Mouse (Mus musculus): Measurements from ENCODE around the gene Cald1. TPM values are rescaled to one million over a fixed set of nuclear protein-coding genes. Genes with fewer than 3 reads are reported as not detected.

Gene Cald1
- polyA plus RNA-seq, 1 experiment from 2014 or later: 297 TPM

DNA sequence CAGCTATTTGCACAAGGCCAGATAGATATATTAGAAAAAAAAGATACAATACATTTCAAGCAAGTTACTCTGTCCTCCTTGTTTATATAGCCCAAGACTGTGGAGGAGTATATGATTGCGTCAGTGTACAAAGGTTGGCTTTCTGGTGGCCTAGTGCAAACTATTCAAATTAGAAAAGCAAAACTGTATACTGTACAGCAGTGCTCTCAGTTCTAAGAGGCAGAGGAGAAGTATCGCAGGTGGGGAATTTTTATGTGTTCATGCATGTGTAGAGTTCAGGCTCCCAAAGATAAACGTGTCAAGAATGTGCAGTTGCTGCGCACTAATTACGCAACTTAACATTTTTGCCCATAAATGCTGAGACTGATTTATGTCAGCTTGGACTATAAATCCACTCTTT is 31.0 kb upstream of the Cald1 start:
- no peak overlapping the region for H3K4me3 ChIP-seq (ENCODE audit: low read depth, low read length)
- no peak overlapping the region for H3K4me2 ChIP-seq
- ATAC-seq (ENCODE audit: insufficient read depth): no peak
- no peaks in the 10 kb centered on the region for H3K36me3 ChIP-seq (ENCODE audit: insufficient read depth)
- DNase-seq: peak; percentile 23
- H3K4me1 ChIP-seq (ENCODE audit: insufficient read depth): no peaks in the 10 kb centered on the region; the same call in 1 of the 2 replicates
- H3K27ac ChIP-seq (ENCODE audit: low read depth): no peak overlapping the region
- 55% methylated on average over 5 of the region's 5 CpGs for WGBS
- no peaks in the 10 kb centered on the region for H3K27me3 ChIP-seq (ENCODE audit: insufficient read depth, low read length)
- H3K9ac ChIP-seq: no peak overlapping the region
- no peak for TF ChIP-seq CTCF (IDR thresholded peaks at IDR 0.05; ENCODE audit: low read depth)
- H3K9me3 ChIP-seq (ENCODE audit: low read depth, low read length): no peaks in the 10 kb centered on the region

GRCm38 (mm10) chr6:34579504-34580068 is 18.7 kb upstream of the Cald1 start:
- H3K27me3 ChIP-seq (ENCODE audit: insufficient read depth, low read length): no peaks in the 10 kb centered on the region
- H3K36me3 ChIP-seq (ENCODE audit: insufficient read depth): no peaks in the 10 kb centered on the region
- no peak overlapping the region for H3K4me2 ChIP-seq
- H3K9ac ChIP-seq: no peak overlapping the region
- H3K4me1 ChIP-seq (ENCODE audit: insufficient read depth): peaks cover 8% of the 10 kb centered on the region
- no peaks in the 10 kb centered on the region for H3K9me3 ChIP-seq (ENCODE audit: low read depth, low read length)
- H3K27ac ChIP-seq (ENCODE audit: low read depth): peak overlapping the region; percentile 58; the same call in 1 of the 2 replicates
- DNase-seq (peak; percentile 48), ATAC-seq (ENCODE audit: insufficient read depth) (no peak)
- no peak overlapping the region for H3K4me3 ChIP-seq (ENCODE audit: low read depth, low read length)
- 49% methylated on average over 6 of the region's 6 CpGs for WGBS
- no peak for TF ChIP-seq CTCF (IDR thresholded peaks at IDR 0.05; ENCODE audit: low read depth)

DNA sequence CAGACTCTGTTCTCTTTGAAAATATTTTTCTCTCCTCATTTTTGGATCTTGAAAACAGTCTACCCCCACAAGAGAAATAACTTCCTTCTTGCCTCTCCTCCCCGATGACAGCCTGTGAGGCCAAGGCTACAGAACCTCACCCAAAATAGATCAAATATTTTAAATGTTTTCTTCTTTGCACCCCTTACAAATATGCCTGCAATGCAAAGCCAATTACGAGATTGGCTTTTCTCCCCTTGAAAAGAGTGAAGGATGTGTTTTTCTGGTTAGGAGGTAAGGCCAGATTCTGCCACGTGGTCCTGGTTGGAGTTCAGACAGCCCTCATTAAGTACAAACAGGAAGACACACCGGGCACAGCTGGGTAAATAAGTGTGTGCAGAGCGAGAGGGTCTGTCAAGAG is 14.9 kb upstream of the Cald1 start:
- WGBS: 32% methylated on average over 5 of the region's 5 CpGs
- no peak for TF ChIP-seq CTCF (IDR thresholded peaks at IDR 0.05; ENCODE audit: low read depth)
- Histone ChIP-seq H3K36me3 (ENCODE audit: insufficient read depth) (no peaks in the 10 kb centered on the region), H3K4me1 (ENCODE audit: insufficient read depth) (peaks cover 3% of the 10 kb centered on the region; the same call in 1 of the 2 replicates), H3K27me3 (ENCODE audit: insufficient read depth, low read length) (no peaks in the 10 kb centered on the region), H3K27ac (ENCODE audit: low read depth) (no peak overlapping the region), H3K9ac (no peak overlapping the region), H3K4me2 (no peak overlapping the region), H3K4me3 (ENCODE audit: low read depth, low read length) (no peak overlapping the region), H3K9me3 (ENCODE audit: low read depth, low read length) (no peaks in the 10 kb centered on the region)
- ATAC-seq (ENCODE audit: insufficient read depth): no peak
- no peak for DNase-seq

- no peak for TF ChIP-seq CTCF (IDR thresholded peaks at IDR 0.05; ENCODE audit: low read depth)
- Histone ChIP-seq H3K4me1 (ENCODE audit: insufficient read depth) (no peaks in the 10 kb centered on the region), H3K4me2 (no peak overlapping the region), H3K9me3 (ENCODE audit: low read depth, low read length) (no peaks in the 10 kb centered on the region), H3K9ac (no peak overlapping the region), H3K4me3 (ENCODE audit: low read depth, low read length) (no peak overlapping the region), H3K27me3 (ENCODE audit: insufficient read depth, low read length) (no peaks in the 10 kb centered on the region), H3K36me3 (ENCODE audit: insufficient read depth) (no peaks in the 10 kb centered on the region), H3K27ac (ENCODE audit: low read depth) (no peak overlapping the region)
- no peak for DNase-seq
- 72% methylated on average over 4 of the region's 4 CpGs for WGBS
- ATAC-seq (ENCODE audit: insufficient read depth): no peak
Observed at GRCm38 (mm10) chr6:34588066-34588465, 10.2 kb upstream of the Cald1 start.

GRCm38 (mm10) chr6:34590716-34591115 is 7.6 kb upstream of the Cald1 start:
- H3K4me1 ChIP-seq (ENCODE audit: insufficient read depth): no peaks in the 10 kb centered on the region
- H3K27me3 ChIP-seq (ENCODE audit: insufficient read depth, low read length): no peaks in the 10 kb centered on the region
- no peaks in the 10 kb centered on the region for H3K36me3 ChIP-seq (ENCODE audit: insufficient read depth)
- H3K4me2 ChIP-seq: no peak overlapping the region
- no peak overlapping the region for H3K27ac ChIP-seq (ENCODE audit: low read depth)
- H3K4me3 ChIP-seq (ENCODE audit: low read depth, low read length): no peak overlapping the region
- ATAC-seq (ENCODE audit: insufficient read depth) (no peak), DNase-seq (no peak)
- WGBS: 90% methylated on average over 9 of the region's 9 CpGs
- H3K9ac ChIP-seq: no peak overlapping the region
- no peaks in the 10 kb centered on the region for H3K9me3 ChIP-seq (ENCODE audit: low read depth, low read length)
- no peak for TF ChIP-seq CTCF (IDR thresholded peaks at IDR 0.05; ENCODE audit: low read depth)

GRCm38 (mm10) chr6:34593353-34593752 is 4.9 kb upstream of the Cald1 start:
- H3K4me1 ChIP-seq (ENCODE audit: insufficient read depth): peaks cover 10% of the 10 kb centered on the region; the same call in 1 of the 2 replicates
- WGBS: 95% methylated on average over 1 of the region's 1 CpGs
- TF ChIP-seq CTCF (IDR thresholded peaks at IDR 0.05; ENCODE audit: low read depth): no peak

GRCm38 (mm10) chr6:34597316-34597715 is 984 bp upstream of the Cald1 start:
- H3K4me1 ChIP-seq (ENCODE audit: insufficient read depth): peaks cover 10% of the 10 kb centered on the region; the same call in 1 of the 2 replicates
- no peaks in the 10 kb centered on the region for H3K27me3 ChIP-seq (ENCODE audit: insufficient read depth, low read length)
- DNase-seq: no peak
- peak overlapping the region; percentile 91 for H3K27ac ChIP-seq (ENCODE audit: low read depth)
- H3K9ac ChIP-seq: no peak overlapping the region
- H3K4me2 ChIP-seq: peak overlapping the region; percentile 63; the same call in 1 of the 2 replicates
- no peak for TF ChIP-seq CTCF (IDR thresholded peaks at IDR 0.05; ENCODE audit: low read depth)
- ATAC-seq (ENCODE audit: insufficient read depth): no peak
- H3K4me3 ChIP-seq (ENCODE audit: low read depth, low read length): no peak overlapping the region
- H3K36me3 ChIP-seq (ENCODE audit: insufficient read depth): no peaks in the 10 kb centered on the region
- WGBS: 58% methylated on average over 3 of the region's 3 CpGs
- H3K9me3 ChIP-seq (ENCODE audit: low read depth, low read length): no peaks in the 10 kb centered on the region

More at GRCm38 (mm10) chr6:34593353-34593752, 4.9 kb upstream of the Cald1 start:
- Histone ChIP-seq H3K9ac (no peak overlapping the region), H3K27me3 (ENCODE audit: insufficient read depth, low read length) (no peaks in the 10 kb centered on the region), H3K9me3 (ENCODE audit: low read depth, low read length) (no peaks in the 10 kb centered on the region), H3K4me2 (no peak overlapping the region), H3K27ac (ENCODE audit: low read depth) (no peak overlapping the region), H3K4me3 (ENCODE audit: low read depth, low read length) (no peak overlapping the region), H3K36me3 (ENCODE audit: insufficient read depth) (no peaks in the 10 kb centered on the region)
- ATAC-seq (ENCODE audit: insufficient read depth) (no peak), DNase-seq (no peak)
